Mouse (Mus musculus) 416B (cell line): ENCODE data around the gene Clmp.
A peak's percentile ranks its signal among the peaks of the same experiment; 100 is the strongest.

Experiments used
- DNase-seq: peaks from one replicate; pipeline ENCODE4 v3.0.0; 2011; ENCODE audit warnings: low read depth

The Clmp gene

DNA sequence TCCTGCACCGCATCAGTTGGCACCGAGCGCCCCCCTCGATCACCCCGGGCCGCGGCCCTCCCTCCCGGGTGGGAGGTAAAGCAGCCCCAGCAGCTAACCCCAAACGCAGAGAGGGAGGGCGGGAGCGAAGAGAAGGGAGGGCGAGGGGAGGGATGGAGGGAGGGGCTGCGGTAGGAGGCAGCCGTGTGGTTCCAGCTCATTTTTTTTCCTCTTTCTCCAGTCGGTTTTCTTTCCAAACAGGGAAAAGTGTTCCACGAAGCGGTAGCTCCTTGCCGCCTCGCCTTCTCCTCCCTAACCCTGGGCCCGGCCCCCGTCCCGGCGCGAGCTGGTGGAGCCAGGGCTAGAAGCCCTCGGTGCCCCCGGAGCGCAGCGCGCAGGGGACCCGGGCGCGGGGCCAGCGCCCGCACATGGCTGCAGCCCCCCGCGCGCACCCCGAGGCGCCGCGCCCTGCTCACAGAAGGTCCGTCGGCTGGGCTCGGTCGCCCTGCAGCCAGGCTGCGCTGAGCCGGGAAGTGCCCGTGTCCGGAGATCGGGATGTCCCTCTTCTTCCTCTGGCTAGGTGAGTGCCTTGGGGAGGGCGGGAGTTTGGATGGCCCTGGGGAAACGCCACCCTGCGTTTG is at the start of gene Clmp:
Gene Clmp, plus strand, starts transcription at position 162 of the 620 bp plus-strand sequence.
- DNase-seq = no peak

DNA sequence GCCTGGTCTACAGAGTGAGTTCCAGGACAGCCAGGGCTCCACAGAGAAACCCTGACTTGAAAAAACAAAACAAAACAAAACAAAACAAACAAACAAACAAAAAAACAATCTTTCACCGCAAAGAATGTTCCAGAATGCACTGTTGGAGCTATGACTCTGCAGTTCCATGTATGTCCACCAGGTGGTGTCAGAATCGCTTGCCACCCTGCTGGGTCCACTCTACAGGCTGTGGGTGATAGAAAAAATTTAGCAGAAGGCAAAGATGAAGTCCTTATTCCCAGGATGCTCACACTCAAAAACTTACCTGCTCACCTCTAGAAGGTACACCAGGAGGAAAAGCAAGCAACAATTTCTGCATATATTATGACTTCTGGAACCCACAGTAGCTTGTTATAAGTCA is 49.7 kb upstream of the Clmp start:
- DNase-seq = peak; percentile 51

DNA sequence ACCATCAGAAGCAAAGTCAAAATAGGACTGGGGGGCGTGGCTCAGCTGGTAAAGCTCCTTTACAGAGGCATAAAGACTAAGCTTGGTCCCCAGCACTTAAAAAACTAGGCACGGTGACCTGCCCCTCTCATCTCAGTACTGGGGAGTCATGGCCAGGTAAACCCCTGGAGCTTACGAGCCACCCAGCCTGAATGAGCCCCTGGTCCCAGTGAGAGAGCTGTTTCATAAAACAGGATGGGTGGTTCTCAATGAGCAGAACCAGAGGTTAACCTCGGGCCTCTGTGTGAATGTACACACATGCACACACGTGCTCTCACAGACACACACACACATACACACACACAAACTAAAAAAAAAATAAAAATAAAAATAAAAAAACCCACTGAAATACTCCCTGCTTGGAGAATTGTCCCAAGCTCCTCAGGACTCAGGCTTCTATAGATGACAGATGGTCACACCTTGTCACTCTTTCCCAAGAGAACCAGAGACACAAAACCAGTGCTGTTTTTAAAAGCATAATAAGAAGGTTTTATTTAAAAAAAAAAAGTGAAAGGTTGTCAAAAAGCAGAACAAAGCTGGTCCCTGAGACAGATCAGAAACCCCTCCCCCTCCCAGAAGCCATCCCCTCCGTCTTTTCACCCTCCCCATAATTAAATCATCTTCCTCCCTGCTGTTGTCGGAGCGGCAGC is 47.9 kb upstream of the Clmp start:
- no peak for DNase-seq

DNA sequence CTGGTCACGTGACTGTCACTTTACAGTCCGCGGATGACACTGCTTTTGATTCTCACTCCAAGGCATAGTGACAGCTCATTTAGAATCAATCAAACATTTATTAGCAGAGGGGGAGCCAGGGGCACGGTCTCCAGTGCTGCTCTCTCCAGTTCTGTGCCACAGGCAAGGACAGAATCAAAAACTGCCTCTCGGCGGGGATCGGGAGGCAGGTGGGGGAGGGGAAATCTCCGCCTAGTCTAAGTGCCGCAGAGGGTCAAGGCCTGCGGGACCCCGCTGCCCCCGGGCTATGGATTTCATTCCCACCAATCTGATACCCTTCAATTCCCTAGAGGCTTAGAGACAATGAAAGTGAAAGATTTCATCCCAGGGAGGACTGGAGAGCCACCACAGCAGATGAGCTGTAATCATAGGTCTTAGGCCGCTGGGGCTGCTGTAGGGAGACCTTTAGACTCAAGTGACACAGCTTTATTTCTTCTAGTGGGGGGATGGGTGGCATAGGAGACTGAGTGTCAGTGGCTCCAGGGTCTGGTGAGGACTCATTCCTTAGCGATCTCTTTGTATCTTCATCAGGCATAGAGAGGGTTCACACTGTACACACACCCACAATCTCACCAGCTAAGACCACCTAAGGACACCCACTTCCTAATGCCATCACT is 47.2 kb upstream of the Clmp start:
- no peak for DNase-seq

DNA sequence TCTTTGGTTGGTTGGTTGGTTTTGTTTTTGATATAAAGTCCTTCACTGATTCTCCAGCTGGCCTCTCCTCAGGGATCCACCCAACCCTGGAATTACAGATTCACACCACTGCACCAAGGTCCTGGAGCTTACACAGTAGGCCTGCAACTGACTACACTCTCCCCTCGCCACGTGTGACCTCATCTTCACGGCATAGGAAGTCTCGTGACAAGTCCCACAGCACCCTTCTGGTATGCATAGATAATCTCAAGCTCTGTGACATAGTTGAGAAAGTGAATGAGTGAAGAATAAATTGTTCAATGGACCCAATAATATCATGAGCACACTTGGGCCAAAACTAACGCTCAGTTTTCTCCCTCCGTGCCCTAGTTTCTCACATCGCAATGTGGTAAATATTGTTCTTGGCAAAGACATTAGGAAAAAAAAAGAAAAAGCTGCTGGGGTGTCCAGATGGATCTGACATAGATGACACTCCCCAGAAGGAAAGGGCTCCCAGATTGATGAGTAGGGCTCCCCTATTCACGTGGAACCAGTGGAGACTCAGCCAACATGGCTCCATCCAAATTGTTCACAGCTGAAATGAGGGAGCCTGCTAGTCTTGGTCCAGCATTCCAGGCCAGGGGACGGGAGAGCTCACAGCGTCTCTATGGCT is 46.1 kb upstream of the Clmp start:
- no peak for DNase-seq

DNA sequence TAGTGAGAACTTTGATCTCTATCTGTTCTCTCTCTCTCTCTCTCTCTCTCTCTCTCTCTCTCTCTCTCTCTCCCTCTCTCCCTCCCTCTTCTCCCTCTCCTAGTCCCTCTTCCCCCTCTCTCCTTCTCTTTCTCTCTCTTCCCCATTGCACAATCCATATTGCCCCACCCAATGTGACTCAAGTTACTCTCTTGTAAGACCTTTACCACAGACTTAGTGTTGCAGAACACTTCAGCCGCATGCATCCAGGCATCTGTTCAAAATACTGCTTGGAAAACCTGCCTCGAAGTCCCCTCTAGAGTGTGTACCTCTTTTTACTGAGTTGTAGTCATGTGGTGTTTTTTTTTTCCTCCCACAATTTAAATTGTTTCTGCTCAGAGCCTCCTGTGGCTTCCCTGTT is 44.4 kb upstream of the Clmp start:
- peak; percentile 64 for DNase-seq

DNA sequence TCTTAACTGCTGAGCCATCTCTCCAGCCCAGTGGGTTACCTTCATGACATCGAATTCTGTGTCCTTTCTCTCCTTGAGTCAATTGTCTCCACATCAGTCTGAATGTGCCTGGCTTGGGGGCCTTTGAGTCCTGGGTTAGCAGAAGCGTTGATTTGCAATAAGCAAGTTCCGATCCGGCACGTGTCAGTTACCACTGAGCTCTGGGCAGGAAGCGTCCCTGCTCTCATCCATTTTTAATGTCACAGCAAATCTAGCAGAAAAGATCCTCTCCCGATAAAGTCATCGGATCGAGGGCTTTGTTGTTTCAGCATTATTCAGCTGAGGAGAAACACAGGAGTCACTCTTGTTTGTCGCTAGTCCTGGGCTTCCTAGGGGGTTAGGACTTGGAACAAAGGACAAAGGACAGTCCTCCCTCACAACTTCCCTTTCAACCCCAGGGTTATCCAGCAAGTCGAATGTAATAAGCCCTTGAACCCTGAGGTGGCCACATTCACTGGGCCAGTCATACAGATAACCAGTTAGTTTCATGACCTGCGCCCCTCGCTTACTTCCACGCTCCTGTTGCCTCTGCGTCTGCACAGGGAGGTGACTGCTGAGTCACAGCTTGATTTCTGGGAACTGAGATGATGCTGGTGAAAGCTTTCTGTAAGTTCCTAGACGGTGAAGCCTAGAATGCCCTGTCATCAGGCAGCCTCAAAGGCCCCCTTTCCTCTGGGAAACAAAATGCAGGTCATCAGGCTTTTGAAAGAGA is 43.1 kb upstream of the Clmp start:
- DNase-seq = no peak

DNA sequence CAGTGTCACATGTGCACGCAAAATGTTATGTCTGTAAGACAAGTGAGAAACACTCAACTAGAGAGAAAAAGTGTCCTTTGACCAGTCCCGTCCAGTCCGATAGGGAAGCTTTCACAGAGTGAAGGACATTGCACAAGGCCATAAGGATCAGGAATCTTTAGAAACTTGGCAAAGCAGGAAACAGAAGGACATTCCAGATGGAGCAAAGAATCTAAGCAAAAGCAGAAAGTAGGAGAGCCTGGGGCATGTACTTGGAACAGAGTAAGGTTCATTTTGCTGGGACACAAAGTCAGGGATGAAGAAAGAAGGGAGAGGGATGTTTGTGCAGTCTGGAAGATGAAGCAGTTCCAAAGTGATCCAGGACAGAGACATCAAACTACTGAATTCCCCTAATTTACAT is 36.3 kb upstream of the Clmp start:
- no peak for DNase-seq

DNA sequence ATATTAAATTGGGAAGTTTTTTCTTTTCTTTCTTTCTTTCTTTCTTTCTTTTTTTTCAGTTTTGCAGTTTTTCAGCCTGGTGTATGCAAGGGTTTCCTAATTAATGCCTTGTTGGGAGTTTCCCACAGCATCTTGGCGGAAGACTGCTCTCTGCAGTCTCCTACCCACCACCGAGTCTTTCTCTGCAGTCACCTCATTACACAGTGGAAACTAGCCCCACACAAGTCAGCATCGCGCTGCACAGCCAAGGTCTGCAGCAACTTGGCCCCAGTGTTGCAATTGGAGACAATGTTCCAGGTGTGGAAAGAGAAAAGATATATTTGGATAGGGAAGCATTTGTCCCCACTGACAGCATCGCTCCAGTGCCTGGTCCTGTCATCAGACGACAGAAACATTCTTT is 35.8 kb upstream of the Clmp start:
- no peak for DNase-seq

DNA sequence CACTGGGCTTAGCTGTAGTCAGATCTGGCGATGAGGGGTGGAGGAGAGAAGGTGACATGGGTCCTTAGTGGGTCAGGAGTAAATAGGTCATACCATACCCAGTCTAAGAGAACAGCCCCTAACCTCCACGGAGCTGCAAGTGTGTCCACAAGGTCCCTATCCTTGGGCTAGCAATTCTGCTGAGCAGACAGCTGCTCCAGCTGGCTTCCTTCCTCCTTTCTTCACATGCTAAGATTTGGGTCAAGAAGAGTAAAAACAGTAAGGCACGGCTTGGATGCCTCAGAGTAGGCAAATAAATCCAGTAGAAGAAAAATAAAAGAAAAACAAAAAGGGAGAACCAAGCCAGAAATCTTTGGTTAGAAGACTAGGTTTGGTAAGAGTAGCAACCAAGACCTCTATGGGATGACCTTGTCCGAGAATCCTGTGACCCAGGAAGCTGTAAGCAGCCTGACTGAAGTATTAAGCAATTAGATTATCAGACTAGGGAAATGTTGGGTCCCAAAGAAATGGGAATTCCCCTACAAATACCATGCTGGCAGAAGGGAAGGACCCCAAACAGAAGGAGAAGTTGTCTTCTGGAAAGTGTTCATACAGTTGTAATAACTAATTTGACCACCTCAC is 34.4 kb upstream of the Clmp start:
- DNase-seq = no peak

DNA sequence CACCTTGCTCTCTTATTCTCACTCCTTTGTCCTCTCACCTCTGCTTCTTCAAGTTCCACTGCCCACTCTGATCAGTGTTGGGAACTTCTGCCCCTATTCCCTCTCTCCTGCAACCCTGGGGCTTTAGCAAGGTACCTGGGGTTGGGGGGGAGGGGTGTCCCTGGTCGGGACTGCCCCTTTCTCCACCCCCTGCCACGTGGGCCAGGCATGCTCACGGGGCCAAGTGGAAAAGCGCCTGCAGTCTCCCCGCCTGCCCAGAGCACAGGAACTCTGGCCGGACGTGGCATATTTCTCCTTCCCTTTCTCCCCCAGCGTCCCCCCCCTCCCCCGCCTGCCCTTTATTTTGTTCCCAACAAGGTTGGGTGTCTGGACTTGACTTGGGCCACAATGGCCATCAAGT is 33.0 kb upstream of the Clmp start:
- DNase-seq = no peak

DNA sequence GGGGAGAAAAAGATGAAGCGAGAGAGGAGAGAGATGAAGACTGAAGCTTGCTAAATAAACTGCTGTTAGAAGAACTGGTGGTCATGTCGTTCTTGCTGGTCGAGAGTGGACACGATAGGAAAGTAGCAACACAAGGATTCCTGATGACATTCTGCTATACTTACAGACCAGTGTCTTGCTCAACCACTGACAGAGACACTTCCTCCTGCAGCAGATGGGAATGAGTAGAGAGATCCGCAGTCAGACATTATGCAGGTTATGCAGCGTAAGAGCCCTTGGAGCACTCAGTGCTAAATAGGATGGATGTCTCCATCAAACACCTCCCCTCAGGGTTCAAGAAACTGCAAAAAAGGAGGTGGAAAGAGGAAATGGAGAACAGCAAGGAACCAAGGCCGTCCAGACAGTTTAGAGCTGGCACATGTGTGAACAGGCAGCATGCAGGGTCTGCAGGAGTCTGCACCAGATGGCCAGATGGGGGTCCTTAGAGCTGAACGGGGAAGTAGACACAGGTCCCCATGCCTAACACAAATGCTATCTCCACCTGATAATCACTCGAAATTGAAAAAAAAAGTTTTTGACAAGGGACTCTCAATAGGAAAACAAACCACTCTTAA is 19.5 kb upstream of the Clmp start:
- DNase-seq = no peak

DNA sequence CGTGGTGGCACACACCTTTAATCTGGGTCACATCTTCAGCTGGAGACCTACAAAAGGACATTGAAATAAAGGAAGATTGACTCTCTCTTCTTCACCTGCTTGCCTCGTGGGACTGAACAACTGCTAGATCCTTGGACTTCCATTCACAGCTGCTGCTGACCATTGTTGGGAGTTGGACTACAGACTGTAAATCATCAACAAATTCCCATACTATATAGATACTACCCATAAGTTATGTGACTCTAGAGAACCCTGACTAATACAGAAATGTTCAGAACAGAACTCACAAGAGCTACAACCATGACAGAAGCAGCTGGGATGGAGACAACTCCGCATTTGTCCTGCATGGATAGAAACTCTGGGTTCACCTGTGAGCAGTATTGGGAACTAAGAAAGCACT is 15.4 kb upstream of the Clmp start, which contains the start of gene Gm21915:
Gene Gm21915, plus strand, starts transcription at position 301 of the 400 bp plus-strand sequence.
- DNase-seq = no peak

DNA sequence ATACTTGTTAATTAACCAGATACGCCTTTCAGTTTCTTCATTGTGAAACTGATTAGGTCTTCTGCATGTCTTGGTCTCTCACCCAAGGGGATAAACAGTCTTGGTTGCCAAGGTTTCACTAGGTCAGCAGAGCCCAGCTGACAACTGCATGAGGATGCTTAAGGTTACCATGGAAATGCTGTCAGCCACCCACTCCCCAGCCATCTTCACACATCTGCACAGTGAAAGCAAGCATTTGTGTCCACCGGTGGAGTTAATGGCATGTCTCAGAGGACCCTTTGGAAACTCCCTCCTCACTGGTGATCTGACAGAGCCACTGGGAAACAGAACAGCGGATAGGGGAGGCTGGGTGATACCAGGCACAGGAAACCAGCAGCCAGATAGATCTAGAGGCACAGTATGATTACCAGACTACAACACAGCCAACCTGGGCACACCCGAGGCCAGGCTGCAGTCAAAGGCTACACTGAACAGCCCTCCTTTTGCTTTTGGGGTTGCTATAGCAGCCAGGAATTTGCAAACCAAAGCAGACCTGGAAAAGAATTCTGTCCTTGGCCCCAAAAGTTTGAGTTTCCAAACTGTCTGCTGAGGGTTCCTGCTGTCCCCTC is 14.3 kb upstream of the Clmp start:
- no peak for DNase-seq

DNA sequence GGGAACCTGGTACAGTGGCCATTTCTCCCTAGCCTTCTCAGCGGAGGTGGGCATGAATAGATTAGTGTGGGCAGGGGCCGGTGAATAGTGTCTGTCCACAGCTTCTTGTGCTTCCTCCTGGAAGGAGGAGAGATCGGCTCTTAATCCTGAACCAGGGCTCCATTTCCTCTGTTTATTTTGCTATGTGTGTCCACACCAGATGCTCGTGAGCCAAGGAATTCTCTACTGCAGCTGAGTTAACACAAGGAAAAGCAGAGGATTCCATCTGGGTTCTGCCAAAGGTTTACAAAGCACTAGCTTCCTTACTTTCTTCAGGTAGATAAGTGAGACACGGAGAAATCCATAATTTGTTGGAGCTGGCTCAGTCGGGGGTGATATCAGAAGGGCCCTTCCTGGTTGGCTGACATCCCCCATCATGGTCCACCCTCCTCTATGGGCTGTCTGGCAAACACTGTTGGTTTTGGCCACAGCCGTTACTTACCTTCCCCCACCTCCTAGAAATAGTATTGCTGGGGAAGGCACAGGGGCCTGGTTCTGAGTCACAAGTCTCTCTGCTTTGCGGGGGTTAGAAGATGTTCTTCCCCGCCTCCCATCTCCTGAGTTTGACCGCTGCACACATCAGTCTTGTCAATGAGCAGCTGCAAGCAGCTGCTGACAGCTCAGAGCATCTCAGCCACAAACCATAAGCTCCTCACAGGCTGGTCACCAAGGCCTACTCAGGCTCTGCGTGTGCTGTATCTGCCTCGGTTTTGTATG is 10.4 kb upstream of the Clmp start:
- no peak for DNase-seq

DNA sequence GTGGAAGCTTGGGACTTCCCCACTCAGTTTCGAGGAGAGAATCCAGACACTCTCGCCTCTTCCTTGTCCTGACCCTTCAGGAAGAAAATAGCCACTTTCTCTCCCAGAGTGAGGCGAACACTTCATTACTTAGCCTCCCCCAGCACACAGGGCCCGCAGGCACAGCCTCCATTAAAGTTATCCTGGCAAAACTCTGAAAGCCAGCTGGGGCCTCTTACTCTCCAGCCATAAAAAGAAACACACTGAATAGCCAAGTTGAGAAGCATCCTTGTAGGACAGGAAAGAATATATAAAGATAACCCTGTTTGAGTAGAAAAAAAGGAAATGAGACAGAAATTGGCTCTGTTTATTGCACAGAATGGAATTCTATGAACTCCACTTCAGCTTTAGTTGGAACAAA is 7.1 kb upstream of the Clmp start:
- DNase-seq = no peak

DNA sequence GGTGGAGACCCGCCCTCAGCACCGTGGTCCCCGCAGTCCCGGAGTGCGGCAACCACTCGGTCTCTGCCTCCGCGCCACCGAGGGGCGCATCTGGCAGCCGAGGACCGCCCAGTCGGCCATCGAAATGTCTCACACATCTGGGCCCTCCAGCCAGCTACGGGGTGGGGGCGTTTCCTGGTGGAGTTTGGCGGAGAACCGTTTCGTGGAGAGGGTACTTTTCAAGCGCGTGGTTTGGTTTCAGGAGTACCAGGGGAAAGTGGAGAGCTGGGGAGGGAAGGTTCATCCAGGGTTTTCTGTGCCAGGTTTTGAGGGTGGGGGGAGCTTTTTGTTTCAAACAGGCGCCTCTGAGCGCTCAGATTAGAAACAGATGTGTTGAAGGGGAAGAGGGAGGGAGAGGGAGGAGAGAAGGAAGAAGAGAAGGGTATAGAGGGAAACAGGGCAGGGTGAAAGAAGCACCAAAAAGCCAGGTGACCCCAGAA is 698 bp downstream of the Clmp start:
- DNase-seq = no peak

DNA sequence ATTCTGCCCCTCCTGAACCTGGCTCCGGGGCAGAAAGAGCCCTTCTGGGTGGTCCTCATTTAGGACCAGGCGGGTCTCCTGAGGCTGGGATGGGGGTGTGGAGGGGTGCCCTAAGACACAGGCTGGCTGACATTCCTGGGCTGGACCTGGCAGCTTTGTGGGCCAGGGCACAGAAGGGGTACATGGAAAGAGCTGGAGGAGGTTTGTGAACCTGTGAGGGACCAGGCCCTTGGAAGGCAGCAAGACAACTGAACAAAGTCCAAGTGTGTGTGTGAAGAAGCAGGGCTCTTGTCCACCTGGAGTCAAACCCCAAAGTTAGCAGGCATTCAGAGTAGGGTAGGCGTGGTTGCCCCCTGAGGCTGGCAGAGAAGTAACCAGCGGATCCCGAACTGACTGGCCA is 1.3 kb downstream of the Clmp start:
- DNase-seq = no peak

DNA sequence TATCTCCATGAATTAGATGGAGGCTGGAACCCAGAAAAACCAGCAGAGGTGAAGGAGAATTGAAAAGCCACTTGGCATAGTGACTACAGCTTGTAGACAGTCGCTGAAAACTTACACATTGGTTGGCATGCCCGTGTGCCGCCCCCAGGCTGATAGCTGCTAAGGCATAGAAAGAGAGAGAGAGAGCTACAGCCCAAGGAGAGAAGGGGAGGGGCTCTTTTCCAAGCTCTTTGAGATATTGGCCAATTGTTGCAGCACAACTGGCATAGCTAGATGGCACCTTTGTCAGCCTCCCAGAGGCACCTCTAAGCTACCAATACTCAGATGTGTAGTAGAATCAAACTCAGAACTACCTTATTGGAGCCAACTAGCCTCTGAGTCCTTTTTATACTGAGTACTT is 1.8 kb downstream of the Clmp start:
- DNase-seq = no peak

DNA sequence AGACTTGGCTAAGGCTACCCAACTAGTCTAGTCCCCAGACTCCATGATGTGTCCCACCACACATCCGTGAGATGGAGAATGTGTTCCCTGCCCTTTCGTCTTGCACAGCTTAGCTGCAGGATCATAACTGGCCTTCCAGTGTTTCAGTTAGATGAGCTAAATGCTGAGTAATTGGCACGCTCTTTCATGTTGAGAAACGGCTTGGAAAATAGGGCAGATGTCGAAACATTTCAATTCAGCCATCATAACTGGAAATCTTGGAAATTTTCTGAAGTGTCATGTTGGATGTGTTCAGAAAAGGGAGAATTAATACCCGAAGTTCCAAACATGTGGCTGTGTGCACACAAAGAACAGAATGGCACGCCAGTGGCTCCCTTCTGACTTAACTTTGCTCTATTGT is 4.7 kb downstream of the Clmp start:
- DNase-seq = no peak
